Mouse (Mus musculus) heart, postnatal 0 days (tissue): ENCODE data around the gene Ugt1a6b.

Experiments used
- CTCF ChIP-seq: IDR thresholded peaks from 2 replicates; pipeline ENCODE4 v1.5.1; 2016; ENCODE audit warnings: antibody characterized with exemption, control low read depth, low read depth
- EP300 ChIP-seq: IDR thresholded peaks from 2 replicates; pipeline ENCODE4 v1.6.1; 2016; ENCODE audit warnings: antibody characterized with exemption, low read depth

GRCm38 (mm10) chr1:88105656-88106055 lies 2.6 kb downstream of the Ugt1a6b start:
- no peak for TF ChIP-seq CTCF
- no peak for TF ChIP-seq EP300
